Comparison of ENCODE assay signal across 9 mouse cellular contexts in genomic region chr1:89092442-89092991, GRCm38 (mm10). TPM values are rescaled to one million over a fixed set of nuclear protein-coding genes. Genes with fewer than 3 reads are reported as not detected.
DNase-seq lines count a peak whose midpoint lies in the region; ATAC-seq and TF ChIP-seq lines count a peak whose summit lies in the region.
"Had no signal": no experiment of that assay in that cellular context is flagged by ENCODE, and none has a peak within 500 bp of the region (broad histone marks: within the 10 kb centered on the region; RNA-seq: fewer than 3 reads in every experiment).

No protein-coding gene starts in this region.

- in situ Hi-C loops in ES-E14 (cut with MboI; ENCODE audit: low sequenced_read_pairs in 2 of 2, unreplicated experiment in 2 of 2), result no loop called here

- intact Hi-C loops in left cerebral cortex, postnatal 36 days (cut with DNase I), result loop anchor here (5.0 kb wide), 1 partner anchor 45 kb away; no protein-coding TSS in a partner anchor

- ATAC-seq in embryonic facial prominence, embryonic 11.5 days (replicated peaks; ENCODE audit: insufficient number of reproducible peaks, low FRiP score, low TSS enrichment, low read depth), result peak; percentile 17; the same call in 1 of the 2 replicates
- peak; percentile 24; the same call in 1 of the 2 replicates for ATAC-seq in intestine, embryonic 16.5 days
- ATAC-seq in activated CD4-positive, CD25-positive, alpha-beta regulatory T cell, adult 4 months, result no peak

- 0 out of 2 replicates have a peak overlapping the region, but pooled peaks have one; percentile 4 for H3K27ac ChIP-seq in ES-E14 (ENCODE audit: insufficient read depth, low read depth, low read length, poor library complexity, severe bottlenecking)
- peak overlapping the region; percentile 70 for H3K27ac ChIP-seq in embryonic facial prominence, embryonic 11.5 days (replicated peaks; ENCODE audit: low read depth, low read length)
- H3K27ac ChIP-seq in intestine, embryonic 16.5 days (ENCODE audit: low read length), result peak overlapping the region; percentile 70

- H3K4me1 ChIP-seq in ES-E14 (ENCODE audit: control insufficient read depth in 2 of 2, insufficient read depth in 2 of 2, low read length in 2 of 2, poor library complexity in 1 of 2), result peaks cover 5 to 38% of the 10 kb centered on the region in 2 experiments
- peaks cover 5% of the 10 kb centered on the region; the same call in 1 of the 2 replicates for H3K4me1 ChIP-seq in embryonic facial prominence, embryonic 11.5 days (ENCODE audit: control insufficient read depth, insufficient read depth, low read length)
- H3K4me1 ChIP-seq in intestine, embryonic 16.5 days (ENCODE audit: control insufficient read depth, insufficient read depth, low read length), result peaks cover 76% of the 10 kb centered on the region
- H3K4me1 ChIP-seq: megakaryocyte, embryonic 14.5 days had no signal

- H3K4me2 ChIP-seq in embryonic facial prominence, embryonic 11.5 days (ENCODE audit: low read depth, low read length), result peak overlapping the region; percentile 21
- peak overlapping the region; percentile 42 for H3K4me2 ChIP-seq in intestine, embryonic 16.5 days (ENCODE audit: low read depth, low read length)

- 5% methylated on average over 19 of the region's 19 CpGs for WGBS in embryonic facial prominence, embryonic 11.5 days
- 13% methylated on average over 19 of the region's 19 CpGs for WGBS in intestine, embryonic 16.5 days

- H3K27me3 ChIP-seq in embryonic facial prominence, embryonic 11.5 days (ENCODE audit: control insufficient read depth, insufficient read depth, low read length), result no peaks in the 10 kb centered on the region
- H3K27me3 ChIP-seq in intestine, embryonic 16.5 days (replicated peaks; ENCODE audit: control insufficient read depth, insufficient read depth, low read length), result no peaks in the 10 kb centered on the region

- H3K36me3 ChIP-seq in ES-E14 (ENCODE audit: control insufficient read depth, insufficient read depth, low read length, poor library complexity, severe bottlenecking), result no peaks in the 10 kb centered on the region
- H3K36me3 ChIP-seq in embryonic facial prominence, embryonic 11.5 days (replicated peaks; ENCODE audit: control insufficient read depth, insufficient read depth, low read depth, low read length), result no peaks in the 10 kb centered on the region
- no peaks in the 10 kb centered on the region for H3K36me3 ChIP-seq in intestine, embryonic 16.5 days (ENCODE audit: control insufficient read depth, insufficient read depth, low read length)

- no peak overlapping the region for H3K4me3 ChIP-seq in ES-E14 (ENCODE audit: insufficient read depth in 1 of 2, low read depth in 1 of 2, low read length in 2 of 2, poor library complexity in 1 of 2, severe bottlenecking in 1 of 2)
- 0 out of 2 replicates have a peak overlapping the region, but pooled peaks have one; percentile 1 for H3K4me3 ChIP-seq in embryonic facial prominence, embryonic 11.5 days (ENCODE audit: low read depth, low read length)
- H3K4me3 ChIP-seq in intestine, embryonic 16.5 days (ENCODE audit: low read length), result peak overlapping the region; percentile 14; the same call in 1 of the 2 replicates
- H3K4me3 ChIP-seq: megakaryocyte, embryonic 14.5 days had no signal

- peak; percentile 57 for DNase-seq in ES-E14 (ENCODE audit: low read depth, low spot score)
- peak; percentile 85 for DNase-seq in embryonic facial prominence, embryonic 11.5 days (ENCODE audit: low spot score)
- DNase-seq in heart, adult 18-20 months, result peak; percentile 72 to 81
- DNase-seq in left cerebral cortex, postnatal 36 days (ENCODE audit: low spot score in 2 of 2), result peak; percentile 70 to 74
- DNase-seq in neural tube, embryonic 10.5 days (ENCODE audit: extremely low spot score, low spot score), result peak; percentile 68
- DNase-seq in thymus, postnatal 4 days, result peak; percentile 62

- H3K9me3 ChIP-seq in ES-E14 (ENCODE audit: control insufficient read depth, insufficient read depth, low read depth, low read length), result no peaks in the 10 kb centered on the region
- H3K9me3 ChIP-seq in embryonic facial prominence, embryonic 11.5 days (replicated peaks; ENCODE audit: control insufficient read depth, low read length), result no peaks in the 10 kb centered on the region
- H3K9me3 ChIP-seq in intestine, embryonic 16.5 days (ENCODE audit: control insufficient read depth, low read length), result no peaks in the 10 kb centered on the region
- H3K9me3 ChIP-seq: megakaryocyte, embryonic 14.5 days had no signal

- H3K9ac ChIP-seq in ES-E14 (ENCODE audit: insufficient read depth, low read depth, low read length, poor library complexity, severe bottlenecking), result no peak overlapping the region
- peak overlapping the region; percentile 52 for H3K9ac ChIP-seq in embryonic facial prominence, embryonic 11.5 days (replicated peaks; ENCODE audit: low read length)
- H3K9ac ChIP-seq in intestine, embryonic 16.5 days (ENCODE audit: low read depth, low read length), result peak overlapping the region; percentile 16; the same call in 1 of the 2 replicates

TF ChIP-seq in ES-E14, 5 proteins besides CTCF, POLR2A, EP300 and RAD21:
- TF ChIP-seq ZNF384 (IDR thresholded peaks at IDR 0.05; ENCODE audit: low read depth, low read length), result 0 out of 2 replicates have a peak, but pooled peaks have one; percentile 15
- no peak for TF ChIP-seq ZC3H11A (IDR thresholded peaks at IDR 0.05; ENCODE audit: borderline replicate concordance, low read depth, low read length)

RNA-seq across cellular contexts. Expression of gene Sh3bp4, which starts 22.3 kb away (rescaled TPM):
- total RNA-seq in ES-E14 (2012; rRNA removed), result 10.0 and 12.0 TPM in 2 replicates
- polyA plus RNA-seq in embryonic facial prominence, embryonic 11.5 days (2014; fragmentation: Nextera tagmentation; extraction: Ambion mirVana), result 22.0 and 25.2 TPM in 2 replicates
- total RNA-seq in heart, adult 18-20 months (2021), result 10 to 100 TPM; 11.2 TPM
- polyA plus RNA-seq in intestine, embryonic 16.5 days (2015; fragmentation: Nextera tagmentation; extraction: Ambion mirVana), result 13.5 and 14.2 TPM in 2 replicates
- total RNA-seq in left cerebral cortex, postnatal 36 days (2021), result 10 to 100 TPM; 16.0 to 21.0 TPM
- polyA plus RNA-seq in activated CD4-positive, CD25-positive, alpha-beta regulatory T cell, adult 4 months (2017; shearing (Covaris generic)), result under 1 TPM; 0.09 to 0.61 TPM

Comparison
In these comparisons a context has a peak if more than half of its experiments do, and no peak if none do; other contexts are left out.
1. H3K27ac ChIP-seq: peak in every context shown above with its lines; median percentile 70 in embryonic facial prominence, embryonic 11.5 days; 70 in intestine, embryonic 16.5 days; 4 in ES-E14.
2. H3K4me3 ChIP-seq: peak in embryonic facial prominence, embryonic 11.5 days (single experiment) and intestine, embryonic 16.5 days (single experiment); none in ES-E14 (0 of 2).
3. Peak in every context shown above with its lines, with median percentiles within 50 percentile points of each other: DNase-seq.